Mouse (Mus musculus): Measurements from ENCODE around the gene Shank1.

Shank1 gene

GRCm38 (mm10) chr7:44358012-44358411, 48.0 kb downstream of the Shank1 start:
- in situ Hi-C loops (cut with MboI; ENCODE audit: unreplicated experiment in 2 of 2): loop anchor here in 1 of 2 experiments (10.0 kb wide), 1 partner anchor 673 kb away; no protein-coding TSS in a partner anchor

GRCm38 (mm10) chr7:44358886-44359654, 49.0 kb downstream of the Shank1 start:
- in situ Hi-C loops (cut with MboI; ENCODE audit: unreplicated experiment in 2 of 2): loop anchor here in 1 of 2 experiments (10.0 kb wide), 1 partner anchor 674 kb away; no protein-coding TSS in a partner anchor

- in situ Hi-C loops (cut with MboI; ENCODE audit: unreplicated experiment in 2 of 2): loop anchor here in 1 of 2 experiments (10.0 kb wide), 2 partner anchors 105 to 675 kb away; partner anchors contain the start of genes Aspdh and Josd2
These were observed 50.0 kb downstream of the Shank1 start for GRCm38 (mm10) chr7:44359908-44360672.

GRCm38 (mm10) chr7:44360792-44361301, 50.8 kb downstream of the Shank1 start:
- in situ Hi-C loops (cut with MboI; ENCODE audit: unreplicated experiment in 2 of 2): loop anchor here in 1 of 2 experiments (10.0 kb wide), 1 partner anchor 104 kb away; the partner anchor contains the start of genes Aspdh and Josd2

GRCm38 (mm10) chr7:44372678-44373077, 62.6 kb downstream of the Shank1 start:
- in situ Hi-C loops (cut with MboI; ENCODE audit: unreplicated experiment in 2 of 2): loop anchor here (10.0 kb wide), 2 partner anchors 122 to 698 kb away; partner anchors contain the start of genes Ctu1 (in 1 of the 2), Emc10 (in 1 of the 2) and Fam71e1 (in 1 of the 2)

- in situ Hi-C loops (cut with MboI; ENCODE audit: unreplicated experiment in 2 of 2): loop anchor here (10.0 kb wide), 2 partner anchors 121 to 699 kb away; partner anchors contain the start of genes Ctu1 (in 1 of the 2), Emc10 (in 1 of the 2) and Fam71e1 (in 1 of the 2)
These were observed 63.4 kb downstream of the Shank1 start for GRCm38 (mm10) chr7:44373460-44373859.

- in situ Hi-C loops (cut with MboI; ENCODE audit: unreplicated experiment in 2 of 2): loop anchor here (10.0 kb wide), 2 partner anchors 121 to 699 kb away; partner anchors contain the start of genes Ctu1 (in 1 of the 2), Emc10 (in 1 of the 2) and Fam71e1 (in 1 of the 2)
These were observed 64.0 kb downstream of the Shank1 start for GRCm38 (mm10) chr7:44373889-44374652.

GRCm38 (mm10) chr7:44374756-44375155, 64.7 kb downstream of the Shank1 start:
- in situ Hi-C loops (cut with MboI; ENCODE audit: unreplicated experiment in 2 of 2): loop anchor here (10.0 kb wide), 2 partner anchors 120 to 700 kb away; partner anchors contain the start of genes Ctu1 (in 1 of the 2), Emc10 (in 1 of the 2) and Fam71e1 (in 1 of the 2)

GRCm38 (mm10) chr7:44375207-44375606, 65.2 kb downstream of the Shank1 start:
- in situ Hi-C loops (cut with MboI; ENCODE audit: unreplicated experiment in 2 of 2): loop anchor here (10.0 kb wide), 2 partner anchors 120 to 700 kb away; partner anchors contain the start of genes Ctu1 (in 1 of the 2), Emc10 (in 1 of the 2) and Fam71e1 (in 1 of the 2)

GRCm38 (mm10) chr7:44375793-44376192, 65.7 kb downstream of the Shank1 start:
- in situ Hi-C loops (cut with MboI; ENCODE audit: unreplicated experiment in 2 of 2): loop anchor here (10.0 kb wide), 2 partner anchors 119 to 701 kb away; partner anchors contain the start of genes Ctu1 (in 1 of the 2), Emc10 (in 1 of the 2) and Fam71e1 (in 1 of the 2)

- in situ Hi-C loops (cut with MboI; ENCODE audit: unreplicated experiment in 2 of 2): loop anchor here (10.0 kb wide), 2 partner anchors 117 to 703 kb away; partner anchors contain the start of genes Ctu1 (in 1 of the 2), Emc10 (in 1 of the 2) and Fam71e1 (in 1 of the 2)
These were observed 68.2 kb downstream of the Shank1 start for GRCm38 (mm10) chr7:44378290-44378689.

GRCm38 (mm10) chr7:44382541-44382940, 72.5 kb downstream of the Shank1 start:
- in situ Hi-C loops (cut with MboI; ENCODE audit: unreplicated experiment in 2 of 2): loop anchor here in 1 of 2 experiments (10.0 kb wide), 1 partner anchor 82 kb away; the partner anchor contains the start of genes Aspdh and Josd2

GRCm38 (mm10) chr7:44383980-44384715, 74.1 kb downstream of the Shank1 start, which contains the start of gene Syt3:
Syt3 (plus strand) TSS chr7:44384102.
- in situ Hi-C loops (cut with MboI; ENCODE audit: unreplicated experiment in 2 of 2): loop anchor here in 1 of 2 experiments (10.0 kb wide), 1 partner anchor 81 kb away; the partner anchor contains the start of genes Aspdh and Josd2

GRCm38 (mm10) chr7:44384716-44385059, 74.6 kb downstream of the Shank1 start:
- in situ Hi-C loops (cut with MboI; ENCODE audit: unreplicated experiment in 2 of 2): loop anchor here in 1 of 2 experiments (10.0 kb wide), 1 partner anchor 80 kb away; the partner anchor contains the start of genes Aspdh and Josd2

GRCm38 (mm10) chr7:44385720-44386119, 75.7 kb downstream of the Shank1 start, which contains the start of gene 1700008O03Rik:
1700008O03Rik (minus strand) TSS chr7:44385820.
- in situ Hi-C loops (cut with MboI; ENCODE audit: unreplicated experiment in 2 of 2): loop anchor here in 1 of 2 experiments (10.0 kb wide), 1 partner anchor 79 kb away; the partner anchor contains the start of genes Aspdh and Josd2

- in situ Hi-C loops (cut with MboI; ENCODE audit: unreplicated experiment in 2 of 2): no loop called here
These were observed 81.8 kb downstream of the Shank1 start for GRCm38 (mm10) chr7:44391831-44392230.

GRCm38 (mm10) chr7:44392341-44392740, 82.3 kb downstream of the Shank1 start:
- in situ Hi-C loops (cut with MboI; ENCODE audit: unreplicated experiment in 2 of 2): no loop called here

GRCm38 (mm10) chr7:44393284-44393683, 83.2 kb downstream of the Shank1 start:
- in situ Hi-C loops (cut with MboI; ENCODE audit: unreplicated experiment in 2 of 2): no loop called here

Data from v-Abl transformed pro-B cells (cell line).